Mouse (Mus musculus) midbrain, embryonic 12.5 days (tissue): ENCODE measurements around the gene Snd1. TPM values are rescaled to one million over a fixed set of nuclear protein-coding genes. Genes with fewer than 3 reads are reported as not detected.

Source experiments
- ATAC-seq: fragments of 200-750 bp; cut with Nextera tagmentation; 2 replicates; pipeline ENCODE4 v1.8.0; 2017; ENCODE audit warnings: low read depth, moderate TSS enrichment, moderate library complexity; ENCODE audit not compliant: low FRiP score
- H3K27ac ChIP-seq: fragments of 300-500 bp; sonication (generic); replicated peaks from 2 replicates; pipeline ENCODE4 v1.5.1; 2016; ENCODE audit warnings: mild to moderate bottlenecking
- H3K27me3 ChIP-seq: fragments of 300-500 bp; sonication (generic); 2 replicates; pipeline ENCODE4 v1.6.1; 2016; ENCODE audit warnings: mild to moderate bottlenecking
- H3K36me3 ChIP-seq: fragments of 300-500 bp; sonication (generic); 2 replicates; pipeline ENCODE4 v1.6.1; 2016
- H3K4me1 ChIP-seq: fragments of 300-500 bp; sonication (generic); 2 replicates; pipeline ENCODE4 v1.6.1; 2016
- H3K4me2 ChIP-seq: fragments of 300-500 bp; sonication (generic); replicated peaks from 2 replicates; pipeline ENCODE4 v1.6.1; 2016; ENCODE audit warnings: mild to moderate bottlenecking, moderate library complexity
- H3K4me3 ChIP-seq: fragments of 300-500 bp; sonication (generic); 2 replicates; pipeline ENCODE4 v1.5.1; 2016; ENCODE audit warnings: mild to moderate bottlenecking
- H3K9ac ChIP-seq: fragments of 300-500 bp; sonication (generic); replicated peaks from 2 replicates; pipeline ENCODE4 v1.6.1; 2016; ENCODE audit warnings: mild to moderate bottlenecking, moderate library complexity
- H3K9me3 ChIP-seq: fragments of 300-500 bp; sonication (generic); 2 replicates; pipeline ENCODE4 v1.6.1; 2016; ENCODE audit warnings: mild to moderate bottlenecking
- WGBS: fragments of 180-500 bp; shearing (Covaris S2); methylation state at CpG from one replicate; pipeline ENCODE4 v1.1.7; 2016; 5-methylcytosine and 5-hydroxymethylcytosine counted together
- polyA plus RNA-seq: library from polyadenylated mRNA; unstranded; fragments of >200 nt; fragmentation: Nextera tagmentation; extraction: Ambion mirVana; gene quantifications from 2 replicates; pipeline ENCODE4 v1.2.1, GENCODE M21; 2016

The Snd1 gene
- polyA plus RNA-seq, 1 experiment from 2014 or later, result 106 TPM

GRCm38 (mm10) chr6:28464630-28465029 is 10.3 kb upstream of the Snd1 start:
- Histone ChIP-seq H3K36me3 (no peaks in the 10 kb centered on the region), H3K27ac (no peak overlapping the region), H3K9me3 (no peaks in the 10 kb centered on the region), H3K4me1 (no peaks in the 10 kb centered on the region), H3K4me3 (no peak overlapping the region), H3K27me3 (no peaks in the 10 kb centered on the region), H3K9ac (no peak overlapping the region), H3K4me2 (no peak overlapping the region)
- no peak for ATAC-seq
- WGBS, result 76% methylated on average over 6 of the region's 6 CpGs

- Histone ChIP-seq H3K27ac (no peak overlapping the region), H3K4me1 (no peaks in the 10 kb centered on the region), H3K9ac (no peak overlapping the region), H3K4me2 (no peak overlapping the region), H3K36me3 (no peaks in the 10 kb centered on the region), H3K9me3 (no peaks in the 10 kb centered on the region), H3K4me3 (no peak overlapping the region), H3K27me3 (no peaks in the 10 kb centered on the region)
- 72% methylated on average over 4 of the region's 4 CpGs for WGBS
- ATAC-seq, result no peak
Observed at GRCm38 (mm10) chr6:28470017-28470602, 4.8 kb upstream of the Snd1 start.

- ATAC-seq, result no peak
- Histone ChIP-seq H3K4me3 (no peak overlapping the region), H3K27ac (no peak overlapping the region), H3K4me2 (no peak overlapping the region), H3K9ac (no peak overlapping the region), H3K9me3 (no peaks in the 10 kb centered on the region), H3K4me1 (no peaks in the 10 kb centered on the region), H3K36me3 (no peaks in the 10 kb centered on the region), H3K27me3 (no peaks in the 10 kb centered on the region)
- 79% methylated on average over 5 of the region's 5 CpGs for WGBS
Observed at GRCm38 (mm10) chr6:28470621-28471020, 4.3 kb upstream of the Snd1 start.

- Histone ChIP-seq H3K9ac (no peak overlapping the region), H3K27me3 (no peaks in the 10 kb centered on the region), H3K9me3 (no peaks in the 10 kb centered on the region), H3K4me3 (no peak overlapping the region), H3K4me1 (no peaks in the 10 kb centered on the region), H3K4me2 (no peak overlapping the region), H3K36me3 (no peaks in the 10 kb centered on the region), H3K27ac (no peak overlapping the region)
- no peak for ATAC-seq
- 84% methylated on average over 9 of the region's 9 CpGs for WGBS
Observed at GRCm38 (mm10) chr6:28471284-28472035, 3.5 kb upstream of the Snd1 start.

- no peak overlapping the region for H3K27ac ChIP-seq
- no peak overlapping the region for H3K4me2 ChIP-seq
- no peak overlapping the region for H3K9ac ChIP-seq
- 93% methylated on average over 4 of the region's 4 CpGs for WGBS
- H3K9me3 ChIP-seq, result no peaks in the 10 kb centered on the region
- no peaks in the 10 kb centered on the region for H3K36me3 ChIP-seq
- H3K4me3 ChIP-seq, result no peak overlapping the region
- no peaks in the 10 kb centered on the region for H3K27me3 ChIP-seq
- no peak for ATAC-seq
- peaks cover 5% of the 10 kb centered on the region; the same call in 1 of the 2 replicates for H3K4me1 ChIP-seq
Observed at GRCm38 (mm10) chr6:28474211-28474610, 728 bp upstream of the Snd1 start.

- Histone ChIP-seq H3K4me2 (peak overlapping the region; percentile 71), H3K27ac (peak overlapping the region; percentile 79)
- WGBS, result under 1% methylated on average over 68 of the region's 68 CpGs
Observed at GRCm38 (mm10) chr6:28479865-28480751, 5.2 kb downstream of the Snd1 start.

GRCm38 (mm10) chr6:28480752-28481492 is 6.0 kb downstream of the Snd1 start:
- WGBS, result 8% methylated on average over 21 of the region's 21 CpGs
- peak overlapping the region; percentile 84 for H3K4me3 ChIP-seq
- H3K36me3 ChIP-seq, result no peaks in the 10 kb centered on the region
- H3K9me3 ChIP-seq, result no peaks in the 10 kb centered on the region
- H3K9ac ChIP-seq, result peak overlapping the region; percentile 79
- H3K4me2 ChIP-seq, result peak overlapping the region; percentile 69
- ATAC-seq, result no peak
- H3K27me3 ChIP-seq, result no peaks in the 10 kb centered on the region
- H3K27ac ChIP-seq, result 0 out of 2 replicates have a peak overlapping the region, but pooled peaks have one; percentile 79
- H3K4me1 ChIP-seq, result peaks cover 28% of the 10 kb centered on the region

More at GRCm38 (mm10) chr6:28479865-28480751, 5.2 kb downstream of the Snd1 start:
- ATAC-seq, result peak; percentile 98
- Histone ChIP-seq H3K36me3 (no peaks in the 10 kb centered on the region), H3K27me3 (no peaks in the 10 kb centered on the region), H3K4me1 (peaks cover 28% of the 10 kb centered on the region), H3K4me3 (peak overlapping the region; percentile 84), H3K9me3 (no peaks in the 10 kb centered on the region), H3K9ac (peak overlapping the region; percentile 79)

GRCm38 (mm10) chr6:28482711-28483315 is 7.9 kb downstream of the Snd1 start:
- Histone ChIP-seq H3K4me2 (no peak overlapping the region), H3K27me3 (no peaks in the 10 kb centered on the region), H3K4me3 (no peak overlapping the region), H3K9ac (0 out of 2 replicates have a peak overlapping the region, but pooled peaks have one; percentile 11), H3K9me3 (no peaks in the 10 kb centered on the region), H3K27ac (no peak overlapping the region), H3K4me1 (peaks cover 28% of the 10 kb centered on the region), H3K36me3 (0 out of 2 replicates have a peak, but pooled peaks cover 3% of the 10 kb centered on the region)
- WGBS, result 94% methylated on average over 4 of the region's 4 CpGs
- no peak for ATAC-seq

- H3K4me2 ChIP-seq, result no peak overlapping the region
- peaks cover 18% of the 10 kb centered on the region for H3K4me1 ChIP-seq
- H3K27me3 ChIP-seq, result no peaks in the 10 kb centered on the region
- 96% methylated on average over 2 of the region's 2 CpGs for WGBS
- no peak overlapping the region for H3K27ac ChIP-seq
- H3K9ac ChIP-seq, result no peak overlapping the region
- no peak for ATAC-seq
- H3K9me3 ChIP-seq, result no peaks in the 10 kb centered on the region
- 0 out of 2 replicates have a peak, but pooled peaks cover 6% of the 10 kb centered on the region for H3K36me3 ChIP-seq
- no peak overlapping the region for H3K4me3 ChIP-seq
Observed at GRCm38 (mm10) chr6:28486008-28486407, 11.1 kb downstream of the Snd1 start.

GRCm38 (mm10) chr6:28486471-28486870 is 11.5 kb downstream of the Snd1 start:
- H3K4me2 ChIP-seq, result no peak overlapping the region
- H3K36me3 ChIP-seq, result 0 out of 2 replicates have a peak, but pooled peaks cover 6% of the 10 kb centered on the region
- H3K27ac ChIP-seq, result no peak overlapping the region
- H3K27me3 ChIP-seq, result no peaks in the 10 kb centered on the region
- peaks cover 13% of the 10 kb centered on the region for H3K4me1 ChIP-seq
- H3K9me3 ChIP-seq, result no peaks in the 10 kb centered on the region
- ATAC-seq, result no peak
- no peak overlapping the region for H3K9ac ChIP-seq
- no peak overlapping the region for H3K4me3 ChIP-seq
- WGBS, result 83% methylated on average over 2 of the region's 2 CpGs

GRCm38 (mm10) chr6:28486905-28487304 is 12.0 kb downstream of the Snd1 start:
- Histone ChIP-seq H3K4me1 (peaks cover 9% of the 10 kb centered on the region; the same call in 1 of the 2 replicates), H3K4me2 (no peak overlapping the region), H3K4me3 (no peak overlapping the region), H3K36me3 (0 out of 2 replicates have a peak, but pooled peaks cover 6% of the 10 kb centered on the region), H3K9me3 (no peaks in the 10 kb centered on the region), H3K9ac (no peak overlapping the region), H3K27me3 (no peaks in the 10 kb centered on the region), H3K27ac (no peak overlapping the region)
- no peak for ATAC-seq
- WGBS, result 93% methylated on average over 7 of the region's 7 CpGs
